Mouse (Mus musculus): ENCODE measurements around the gene Tmem30c.

The Tmem30c gene

GRCm38 (mm10) chr16:57295216-57295934 lies 2.7 kb upstream of the Tmem30c start:
- no peak for DNase-seq (ENCODE audit: low read depth, low spot score)

- no peak for DNase-seq (ENCODE audit: low read depth, low spot score)
Measured at GRCm38 (mm10) chr16:57292296-57292695, 369 bp downstream of the Tmem30c start.

GRCm38 (mm10) chr16:57291696-57292095 lies 969 bp downstream of the Tmem30c start:
- no peak for DNase-seq (ENCODE audit: low read depth, low spot score)

GRCm38 (mm10) chr16:57281417-57281816 lies 11.2 kb downstream of the Tmem30c start:
- peak; percentile 62 for DNase-seq (ENCODE audit: low read depth, low spot score)

- no peak for DNase-seq (ENCODE audit: low read depth, low spot score)
Measured at GRCm38 (mm10) chr16:57280221-57281217, 12.1 kb downstream of the Tmem30c start.

- no peak for DNase-seq (ENCODE audit: low read depth, low spot score)
Measured at GRCm38 (mm10) chr16:57278976-57279626, 13.6 kb downstream of the Tmem30c start.

GRCm38 (mm10) chr16:57269751-57270150 lies 22.9 kb downstream of the Tmem30c start:
- DNase-seq (ENCODE audit: low read depth, low spot score): no peak

- no peak for DNase-seq (ENCODE audit: low read depth, low spot score)
Measured at GRCm38 (mm10) chr16:57268058-57268841, 24.4 kb downstream of the Tmem30c start.

- DNase-seq (ENCODE audit: low read depth, low spot score): peak; percentile 45
Measured at GRCm38 (mm10) chr16:57267068-57267467, 25.6 kb downstream of the Tmem30c start.

GRCm38 (mm10) chr16:57260152-57260551 lies 32.5 kb downstream of the Tmem30c start:
- DNase-seq (ENCODE audit: low read depth, low spot score): no peak

GRCm38 (mm10) chr16:57259356-57260083 lies 33.1 kb downstream of the Tmem30c start:
- no peak for DNase-seq (ENCODE audit: low read depth, low spot score)

- DNase-seq (ENCODE audit: low read depth, low spot score): peak; percentile 88
Measured at GRCm38 (mm10) chr16:57251589-57252421, 40.9 kb downstream of the Tmem30c start.

- DNase-seq (ENCODE audit: low read depth, low spot score): no peak
Measured at GRCm38 (mm10) chr16:57250991-57251390, 41.7 kb downstream of the Tmem30c start.

- no peak for DNase-seq (ENCODE audit: low read depth, low spot score)
Measured at GRCm38 (mm10) chr16:57247464-57247863, 45.2 kb downstream of the Tmem30c start.

- no peak for DNase-seq (ENCODE audit: low read depth, low spot score)
Measured at GRCm38 (mm10) chr16:57246596-57246995, 46.1 kb downstream of the Tmem30c start.

GRCm38 (mm10) chr16:57243858-57244248 lies 48.8 kb downstream of the Tmem30c start:
- DNase-seq (ENCODE audit: low read depth, low spot score): peak; percentile 93

- DNase-seq (ENCODE audit: low read depth, low spot score): peak; percentile 27
Measured at GRCm38 (mm10) chr16:57243205-57243857, 49.3 kb downstream of the Tmem30c start.

- no peak for DNase-seq (ENCODE audit: low read depth, low spot score)
Measured at GRCm38 (mm10) chr16:57242857-57243204, 49.8 kb downstream of the Tmem30c start.

- peak; percentile 76 for DNase-seq (ENCODE audit: low read depth, low spot score)
Measured at GRCm38 (mm10) chr16:57235871-57236510, 56.7 kb downstream of the Tmem30c start.
